27 mouse cellular contexts compared by ENCODE assay signal in the genomic region with DNA sequence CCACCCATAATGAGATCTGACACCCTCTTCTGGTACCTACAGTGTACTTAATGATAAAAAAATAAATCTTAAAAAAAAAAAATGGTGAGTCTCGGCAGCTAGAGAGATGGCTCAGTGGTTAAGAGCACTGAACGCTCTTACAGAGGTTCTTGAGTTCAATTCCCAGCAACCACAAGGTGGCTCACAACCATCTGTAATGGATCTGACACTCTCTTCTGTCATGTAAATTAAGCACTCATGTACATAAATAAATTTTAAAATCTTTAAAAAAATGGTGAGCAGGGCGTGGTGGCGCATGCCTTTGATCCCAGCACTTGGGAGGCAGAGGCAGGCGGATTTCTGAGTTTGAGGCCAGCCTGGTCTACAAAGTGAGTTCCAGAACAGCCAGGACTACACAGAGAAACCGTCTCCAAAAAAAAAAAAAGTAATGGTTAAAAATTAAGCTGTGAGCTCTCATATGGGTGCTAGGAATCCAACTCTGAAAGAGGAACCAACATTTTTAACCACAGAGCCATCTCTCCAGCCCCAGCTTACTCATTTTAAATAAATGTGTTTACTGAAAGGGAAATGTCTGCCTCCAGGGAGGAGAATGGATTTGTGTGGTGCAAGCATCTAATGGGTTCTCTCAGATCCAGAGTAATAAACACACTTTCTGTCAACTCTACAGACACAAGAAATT. TPM values are rescaled to one million over a fixed set of nuclear protein-coding genes. Genes with fewer than 3 reads are reported as not detected.
A peak's percentile ranks its signal among the peaks of the same experiment; 100 is the strongest.
DNase-seq lines count a peak whose midpoint lies in the region; ATAC-seq lines count a peak whose summit lies in the region.
"Had no signal": no experiment of that assay in that cellular context is flagged by ENCODE, and none has a peak within 500 bp of the region (broad histone marks: within the 10 kb centered on the region; RNA-seq: fewer than 3 reads in every experiment).

No protein-coding gene starts in this region.

- H3K9me3 ChIP-seq in hindbrain, embryonic 11.5 days (ENCODE audit: control insufficient read depth, low read length), result no peaks in the 10 kb centered on the region
- H3K9me3 ChIP-seq: embryonic facial prominence, embryonic 12.5 days; forebrain, embryonic 15.5 days; heart, embryonic 10.5 days; heart, embryonic 15.5 days; limb, embryonic 12.5 days; liver, embryonic 15.5 days; neural tube, embryonic 15.5 days had no signal

- H3K27me3 ChIP-seq in hindbrain, embryonic 11.5 days (ENCODE audit: control insufficient read depth, insufficient read depth, low read length), result no peaks in the 10 kb centered on the region
- H3K27me3 ChIP-seq: embryonic facial prominence, embryonic 12.5 days; forebrain, embryonic 15.5 days; heart, embryonic 15.5 days; hindbrain, embryonic 13.5 days; limb, embryonic 12.5 days; liver, embryonic 15.5 days; neural tube, embryonic 15.5 days had no signal

- no peak overlapping the region for H3K9ac ChIP-seq in hindbrain, embryonic 11.5 days (ENCODE audit: low read depth, low read length)
- H3K9ac ChIP-seq: embryonic facial prominence, embryonic 12.5 days; forebrain, embryonic 15.5 days; heart, embryonic 15.5 days; hindbrain, embryonic 13.5 days; limb, embryonic 12.5 days; liver, embryonic 15.5 days; lung, embryonic 14.5 days; neural tube, embryonic 15.5 days had no signal

- H3K27ac ChIP-seq in macrophage, result peak overlapping the region; percentile 59
- H3K27ac ChIP-seq in hindbrain, embryonic 11.5 days (ENCODE audit: low read depth, low read length), result no peak overlapping the region
- H3K27ac ChIP-seq: embryonic facial prominence, embryonic 12.5 days; forebrain, embryonic 15.5 days; heart, embryonic 10.5 days; heart, embryonic 15.5 days; hindbrain, embryonic 13.5 days; kidney, postnatal 0 days; limb, embryonic 12.5 days; liver, embryonic 15.5 days; neural tube, embryonic 15.5 days had no signal

- WGBS in macrophage (ENCODE audit: missing documents), result 86% methylated on average over 4 of the region's 6 CpGs
- 92% methylated on average over 6 of the region's 6 CpGs for WGBS in hindbrain, embryonic 11.5 days

- no peak for ATAC-seq in hindbrain, embryonic 11.5 days (ENCODE audit: low FRiP score)
- ATAC-seq: forebrain, embryonic 15.5 days; intestine, embryonic 16.5 days had no signal

- H3K36me3 ChIP-seq in macrophage (ENCODE audit: inconsistent target), result no peaks in the 10 kb centered on the region
- no peaks in the 10 kb centered on the region for H3K36me3 ChIP-seq in hindbrain, embryonic 11.5 days (ENCODE audit: control insufficient read depth, insufficient read depth, low read length)

- DNase-seq in A20 (ENCODE audit: low read depth, low spot score) (peak; percentile 58), ES-CJ7 (ENCODE audit: low read depth, low spot score) (peak; percentile 55), ZHBTc4 (ENCODE audit: low read depth, low spot score) (peak; percentile 45)
- no peak for DNase-seq in hindbrain, embryonic 11.5 days (ENCODE audit: low spot score)
- DNase-seq in spleen, adult 18-20 months, result no peak
- no peak for DNase-seq in frontal cortex, postnatal 36 days (ENCODE audit: low spot score in 2 of 2)
- DNase-seq in embryo, embryonic 9.5 days (ENCODE audit: extremely low spot score), result no peak
- DNase-seq: adrenal gland, postnatal 36 days; cerebellum, adult 2 months; cerebellum, postnatal 14 days; heart, postnatal 36 days; kidney, adult 8-10 months; lung, embryonic 14.5 days; lung, postnatal 14 days; midbrain, embryonic 14.5 days; right cerebral cortex, postnatal 25 days had no signal

- peaks cover 20% of the 10 kb centered on the region for H3K79me2 ChIP-seq in macrophage (ENCODE audit: inconsistent target)

- H3K4me2 ChIP-seq in hindbrain, embryonic 11.5 days (replicated peaks; ENCODE audit: low read depth, low read length), result no peak overlapping the region
- H3K4me2 ChIP-seq: embryonic facial prominence, embryonic 12.5 days; forebrain, embryonic 15.5 days; heart, embryonic 15.5 days; hindbrain, embryonic 13.5 days; limb, embryonic 12.5 days; liver, embryonic 15.5 days; lung, embryonic 14.5 days; neural tube, embryonic 15.5 days had no signal

- no peak overlapping the region for H3K4me3 ChIP-seq in macrophage (ENCODE audit: inconsistent target)
- H3K4me3 ChIP-seq in hindbrain, embryonic 11.5 days (ENCODE audit: low read depth, low read length), result no peak overlapping the region
- H3K4me3 ChIP-seq: embryonic facial prominence, embryonic 12.5 days; forebrain, embryonic 15.5 days; heart, embryonic 10.5 days; heart, embryonic 15.5 days; hindbrain, embryonic 13.5 days; limb, embryonic 12.5 days; liver, embryonic 15.5 days; neural tube, embryonic 15.5 days had no signal

- H3K4me1 ChIP-seq in hindbrain, embryonic 11.5 days (replicated peaks; ENCODE audit: control insufficient read depth, insufficient read depth, low read length), result no peaks in the 10 kb centered on the region
- H3K4me1 ChIP-seq: embryonic facial prominence, embryonic 12.5 days; heart, embryonic 10.5 days; heart, embryonic 15.5 days had no signal

RNA-seq across cellular contexts. Expression of gene Purb, which starts 12.4 kb away (rescaled TPM):
- 10 to 100 TPM; 24.8 to 61.9 (median 42.8) TPM for total RNA-seq in macrophage (2018; cell fraction: chromatin; rRNA removed)
- total RNA-seq in macrophage (2018; cell fraction: cytosol; rRNA removed), result 10 to 100 TPM; 26.5 to 68.4 (median 42.4) TPM
- total RNA-seq in macrophage (2018; cell fraction: nucleus; rRNA removed), result 10 to 100 TPM; 41.5 to 75.6 (median 54.1) TPM
- polyA plus RNA-seq in macrophage (2018), result 23.4 to 30.1 TPM (median 28.8 TPM) in 3 replicates
- 12.7 and 17.9 TPM in 2 replicates for polyA plus RNA-seq in hindbrain, embryonic 11.5 days (2014; fragmentation: Nextera tagmentation; extraction: Ambion mirVana)

RNA-seq across cellular contexts. Expression of gene H2afv, which starts 19.1 kb away (rescaled TPM):
- 10 to 100 TPM in 3 of 26 experiments, 1 to 10 TPM in 19, under 1 TPM in 2, not detected in 2; 0.51 to 14.6 (median 4.1) TPM for total RNA-seq in macrophage (2018; cell fraction: chromatin; rRNA removed)
- 10 to 100 TPM; 20.2 to 53.9 (median 28.0) TPM for total RNA-seq in macrophage (2018; cell fraction: cytosol; rRNA removed)
- total RNA-seq in macrophage (2018; cell fraction: nucleus; rRNA removed), result 10 to 100 TPM in 18 of 26 experiments, 1 to 10 TPM in 8; 4.1 to 24.6 (median 11.9) TPM
- polyA plus RNA-seq in macrophage (2018), result 15.4 to 35.4 TPM (median 22.4 TPM) in 3 replicates
- 784 and 787 TPM in 2 replicates for polyA plus RNA-seq in hindbrain, embryonic 11.5 days (2014; fragmentation: Nextera tagmentation; extraction: Ambion mirVana)

RNA-seq across cellular contexts. Expression of gene Ppia, which starts 48.1 kb away (rescaled TPM):
- total RNA-seq in macrophage (2018; cell fraction: chromatin; rRNA removed), result 100 to 1,000 TPM in 17 of 26 experiments, 10 to 100 TPM in 9; 57.4 to 297 (median 107) TPM
- 1,000 to 10,000 TPM; 1,408 to 2,161 (median 1,705) TPM for total RNA-seq in macrophage (2018; cell fraction: cytosol; rRNA removed)
- 100 to 1,000 TPM; 138 to 460 (median 284) TPM for total RNA-seq in macrophage (2018; cell fraction: nucleus; rRNA removed)
- polyA plus RNA-seq in macrophage (2018), result 1,329 to 2,132 TPM (median 1,766 TPM) in 3 replicates
- polyA plus RNA-seq in hindbrain, embryonic 11.5 days (2014; fragmentation: Nextera tagmentation; extraction: Ambion mirVana), result 5,018 and 5,123 TPM in 2 replicates

RNA-seq across cellular contexts. Expression of gene Myo1g, which starts 57.5 kb away (rescaled TPM):
- total RNA-seq in macrophage (2018; cell fraction: chromatin; rRNA removed), result 1,000 to 10,000 TPM in 3 of 26 experiments, 100 to 1,000 TPM in 23; 308 to 2,013 (median 470) TPM
- 100 to 1,000 TPM in 12 of 26 experiments, 10 to 100 TPM in 14; 57.8 to 153 (median 97.1) TPM for total RNA-seq in macrophage (2018; cell fraction: cytosol; rRNA removed)
- 1,000 to 10,000 TPM in 2 of 26 experiments, 100 to 1,000 TPM in 24; 212 to 1,497 (median 266) TPM for total RNA-seq in macrophage (2018; cell fraction: nucleus; rRNA removed)
- 54.3 to 64.8 TPM (median 54.5 TPM) in 3 replicates for polyA plus RNA-seq in macrophage (2018)
- polyA plus RNA-seq in hindbrain, embryonic 11.5 days (2014; fragmentation: Nextera tagmentation; extraction: Ambion mirVana), result 0.43 and 0.53 TPM in 2 replicates

Comparison
In these comparisons a context has a peak if more than half of its experiments do, and no peak if none do; other contexts are left out.
1. DNase-seq: peak in A20 (single experiment), ES-CJ7 (single experiment) and ZHBTc4 (single experiment); none in hindbrain, embryonic 11.5 days (single experiment), spleen, adult 18-20 months (0 of 2), frontal cortex, postnatal 36 days (0 of 2) and embryo, embryonic 9.5 days (single experiment).
2. RNA of gene H2afv, which starts 19.1 kb away (polyA plus RNA-seq): 784 to 787 TPM in hindbrain, embryonic 11.5 days; 15.4 to 35.4 TPM in macrophage; every median in the first group is over 10 times any median in the second.